Mouse (Mus musculus) gastrocnemius, postnatal 10 days (tissue): Measurements from ENCODE around the gene 1700123K08Rik. TPM values are rescaled to one million over a fixed set of nuclear protein-coding genes. Genes with fewer than 3 reads are reported as not detected.
"Not testable (repeated sequence)": the region's sequence is repeated elsewhere in the genome, so short reads cannot be mapped to it uniquely, and the experiment has no call there.

ENCODE experiments used
- DNase-seq: peaks from one replicate; pipeline ENCODE4 v3.0.0; 2021; ENCODE audit warnings: mixed read lengths
- long read RNA-seq, 2 experiments: library from polyadenylated mRNA; stranded (forward); transcript quantifications; one replicate each; pipeline ENCODE4 v2.0.0; 2021
- microRNA-seq, 2 experiments: library from miRNA; unstranded; fragments of <30 nt; microRNA quantifications; one replicate each; pipeline ENCODE4 v1.2.0; 2021
- total RNA-seq, 2 experiments: library from RNA; stranded (reverse); gene quantifications; 2 replicates each; pipeline ENCODE4 v1.2.3; 2021

1700123K08Rik gene
- not detected for total RNA-seq
- long read RNA-seq, experiment 1, result 0 reads
- long read RNA-seq, experiment 2, result 0 reads

- not testable (repeated sequence) for DNase-seq
Observed at GRCm38 (mm10) chr5:138564612-138565011, at the start of gene 1700123K08Rik. Gene 1700123K08Rik (minus strand): TSS chr5:138564712.

- no peak for DNase-seq
Observed at GRCm38 (mm10) chr5:138587396-138587795, 22.9 kb upstream of the 1700123K08Rik start.

- DNase-seq, result no peak
Observed at GRCm38 (mm10) chr5:138571623-138572022, 7.1 kb upstream of the 1700123K08Rik start.

GRCm38 (mm10) chr5:138552718-138553117 lies 11.8 kb downstream of the 1700123K08Rik start:
- DNase-seq, result no peak

DNA sequence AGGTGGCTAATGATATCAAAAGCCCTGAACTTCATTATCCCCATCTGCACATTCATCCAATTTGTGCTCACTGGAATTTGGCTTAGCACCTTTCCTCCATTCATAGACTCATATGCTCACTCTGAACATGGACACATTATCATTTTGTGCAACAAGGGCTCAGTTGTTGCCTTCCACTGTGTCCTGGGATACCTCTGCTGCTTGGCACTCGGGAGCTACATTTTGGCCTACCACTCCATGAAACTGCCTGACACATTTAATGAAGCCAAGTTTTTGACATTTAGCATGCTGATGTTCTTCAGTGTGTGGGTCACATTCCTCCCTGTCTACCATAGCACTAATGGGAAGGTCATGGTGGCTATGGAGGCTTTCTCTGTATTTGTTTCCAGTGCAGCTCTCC lies 32.0 kb downstream of the 1700123K08Rik start:
- DNase-seq, result no peak

Small RNA genes lying within 50 kb of the gene (microRNA-seq; reads per million reads assigned to microRNA genes)
- 0 reads per million in 2 experiments for gene Gm24082

Other genes with a start within 250 kb of the 1700123K08Rik start
- gene Pvrig, start 222.8 kb downstream of the 1700123K08Rik start, total RNA-seq, result not detected
- gene Zfp157, start 123.2 kb downstream of the 1700123K08Rik start, total RNA-seq, result 1 to 10 TPM; 4.6 to 5.0 TPM
- 10 to 100 TPM; 19.2 to 22.1 TPM for gene Zfp68, start 55.0 kb upstream of the 1700123K08Rik start, total RNA-seq
- 1 to 10 TPM; 2.9 to 5.1 TPM for gene A430033K04Rik, start 58.1 kb upstream of the 1700123K08Rik start, total RNA-seq
- 10 to 100 TPM; 29.2 to 41.6 TPM for gene Fam20c, start 189.8 kb upstream of the 1700123K08Rik start, total RNA-seq